Mouse (Mus musculus): ENCODE data around the gene Gm37240.

DNA sequence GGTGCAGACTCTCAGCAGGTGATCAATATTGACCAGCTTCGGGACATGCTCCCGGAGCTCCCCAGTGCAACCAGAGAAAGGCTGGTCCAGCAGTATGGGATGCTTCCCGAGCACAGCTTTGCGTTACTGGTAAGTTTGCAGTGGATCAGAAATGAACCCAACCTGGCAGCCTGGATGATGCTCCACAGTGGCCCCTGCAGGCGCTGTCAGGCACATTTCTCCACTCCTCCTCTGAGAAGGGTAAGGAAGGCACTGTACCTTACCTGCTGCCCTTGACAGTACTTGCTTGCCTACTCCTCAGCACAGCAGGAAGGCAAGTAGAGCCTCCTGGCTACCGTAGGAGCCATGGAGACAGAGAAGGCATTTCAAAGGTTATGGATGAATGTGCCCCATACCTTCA lies 268.4 kb downstream of the Gm37240 start:
- TF ChIP-seq POLR2A (IDR thresholded peaks at IDR 0.05; ENCODE audit: insufficient read depth, low read depth, low read length) (no peak), CTCF (IDR thresholded peaks at IDR 0.05; ENCODE audit: insufficient read depth, low read depth, low read length) (no peak)

All from olfactory bulb, adult 2 months (tissue).